Mouse (Mus musculus): ENCODE results near the gene Scfd2.
A peak's percentile ranks its signal among the peaks of the same experiment; 100 is the strongest.

Gene Scfd2

DNA sequence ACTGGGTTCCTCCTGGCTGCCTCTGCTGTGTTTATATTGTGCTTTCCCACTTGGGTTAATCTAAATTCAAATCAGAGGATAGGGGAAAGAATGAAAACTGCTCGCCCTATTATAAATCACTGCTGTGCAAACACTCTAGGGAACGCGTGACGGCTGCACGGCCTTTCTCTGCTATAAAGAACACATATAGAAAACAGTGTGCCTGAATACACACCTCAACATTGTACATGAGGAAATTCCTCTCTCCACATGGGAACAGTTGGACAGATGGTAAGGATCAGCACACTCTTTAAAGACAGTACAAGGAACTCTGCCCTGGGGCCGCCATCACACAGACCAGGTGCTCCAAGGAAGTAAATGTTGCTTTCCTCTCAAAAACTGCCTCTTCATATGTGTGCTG is 166.2 kb downstream of the Scfd2 start:
- no peak for DNase-seq (ENCODE audit: low read depth)

DNA sequence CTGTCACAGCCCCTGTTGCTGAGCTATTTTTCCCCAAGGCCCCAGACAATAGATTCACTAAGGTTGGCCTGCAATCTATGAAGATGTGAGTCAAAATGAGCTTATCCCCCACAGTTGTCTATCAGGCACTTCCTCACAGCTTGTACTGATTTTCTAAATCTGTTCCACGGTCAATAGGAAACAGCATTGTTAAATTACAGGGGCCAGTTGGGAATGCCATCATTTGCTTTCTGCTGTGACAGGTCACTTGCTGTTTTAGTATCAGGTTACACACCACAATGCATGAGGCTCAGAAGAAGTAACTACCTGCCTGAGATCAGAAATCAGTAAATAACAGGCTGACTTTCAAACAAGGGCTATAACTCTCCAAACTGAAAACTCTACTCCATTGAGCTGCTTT is 168.3 kb downstream of the Scfd2 start:
- no peak for DNase-seq (ENCODE audit: low read depth)

DNA sequence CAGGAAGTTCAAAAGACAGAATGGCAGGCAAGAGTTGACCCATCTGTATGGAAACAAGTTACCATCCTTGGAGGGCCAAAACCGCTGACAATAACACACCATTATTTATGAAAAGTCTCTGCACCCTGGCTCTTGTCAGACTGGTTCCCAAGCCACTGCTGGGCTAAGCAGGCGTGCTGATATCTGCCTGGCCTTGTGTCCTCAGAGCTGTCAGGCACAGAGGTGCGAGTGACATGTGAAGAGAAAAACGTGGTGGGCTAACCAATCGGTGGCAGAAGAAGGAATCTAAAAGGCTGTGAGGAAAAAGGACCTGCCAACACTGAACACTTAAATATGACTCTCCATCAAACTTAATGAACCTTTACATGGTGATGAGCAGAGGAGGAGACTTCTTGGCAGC is 170.0 kb downstream of the Scfd2 start:
- DNase-seq (ENCODE audit: low read depth), result no peak

DNA sequence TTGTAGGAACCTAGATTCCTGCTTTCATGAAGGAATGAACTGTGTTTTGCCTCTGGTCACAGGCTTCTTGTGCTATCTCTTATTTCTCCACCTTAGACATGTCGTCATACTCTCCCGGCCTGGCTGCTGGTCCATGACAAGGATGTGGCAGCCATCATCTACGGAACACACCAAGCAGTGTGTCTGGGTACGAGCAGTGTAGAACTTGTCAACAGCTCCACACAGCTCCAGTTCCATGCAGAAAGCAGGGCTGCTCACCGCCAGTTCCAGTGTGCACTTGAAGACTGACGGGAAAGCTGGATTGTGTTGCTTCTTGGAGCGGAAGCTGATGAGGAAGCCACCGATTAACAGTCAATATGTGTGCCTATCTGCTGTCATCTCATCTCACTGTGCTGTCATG is 173.5 kb downstream of the Scfd2 start:
- no peak for DNase-seq (ENCODE audit: low read depth)

DNA sequence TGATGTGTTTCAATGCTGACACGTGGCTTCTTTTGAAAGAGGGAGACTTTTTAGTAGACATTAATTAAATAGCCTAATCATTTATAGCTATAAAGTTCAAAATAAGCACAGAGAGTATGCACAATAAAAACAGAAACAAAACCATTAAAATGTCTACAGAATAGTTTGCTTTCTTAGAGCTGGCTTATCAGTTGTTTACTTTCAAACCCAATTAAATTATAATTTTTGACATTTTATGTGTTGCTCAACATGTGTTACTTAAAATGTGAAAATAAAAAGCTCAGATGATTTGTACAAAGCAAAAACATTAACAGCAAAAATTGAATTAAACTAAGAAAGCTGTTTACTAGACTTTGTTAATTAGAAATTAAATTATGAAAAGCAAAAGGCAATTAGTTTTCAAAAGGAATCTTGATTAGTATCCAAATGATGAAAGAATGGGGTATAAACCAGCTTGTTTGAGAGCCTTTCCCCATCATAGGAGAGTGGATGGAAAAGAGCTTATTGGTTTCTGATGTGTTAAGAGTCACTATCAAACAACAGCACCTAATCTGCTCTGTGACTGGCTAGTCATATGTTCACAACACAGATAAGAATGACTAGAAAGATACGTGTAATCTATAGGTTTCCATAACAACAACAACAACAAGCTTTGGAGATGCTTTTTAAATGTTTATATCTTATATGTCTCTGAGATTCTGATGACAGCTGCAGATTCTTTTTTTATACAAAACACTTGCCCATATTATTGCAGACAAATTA is 176.0 kb downstream of the Scfd2 start:
- DNase-seq (ENCODE audit: low read depth), result no peak

DNA sequence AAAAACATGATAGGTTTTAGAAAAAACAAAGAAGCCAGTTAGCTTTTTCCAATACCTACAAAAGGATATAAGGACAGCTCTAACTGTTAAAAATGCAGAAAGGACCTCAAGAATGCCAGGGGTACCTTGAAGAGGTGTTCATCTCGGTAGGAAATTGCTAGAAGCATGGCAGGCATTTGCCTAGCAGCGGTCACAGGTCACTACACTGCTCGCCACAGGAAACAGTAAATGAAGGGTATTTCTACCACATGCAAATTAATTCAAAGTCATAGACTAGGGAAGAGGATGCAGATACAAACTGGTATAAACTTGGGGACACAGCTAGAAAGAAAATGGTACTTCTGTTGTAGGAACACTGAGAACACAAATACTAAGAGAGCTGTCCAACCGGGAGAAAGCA is 180.7 kb downstream of the Scfd2 start:
- no peak for DNase-seq (ENCODE audit: low read depth)

DNA sequence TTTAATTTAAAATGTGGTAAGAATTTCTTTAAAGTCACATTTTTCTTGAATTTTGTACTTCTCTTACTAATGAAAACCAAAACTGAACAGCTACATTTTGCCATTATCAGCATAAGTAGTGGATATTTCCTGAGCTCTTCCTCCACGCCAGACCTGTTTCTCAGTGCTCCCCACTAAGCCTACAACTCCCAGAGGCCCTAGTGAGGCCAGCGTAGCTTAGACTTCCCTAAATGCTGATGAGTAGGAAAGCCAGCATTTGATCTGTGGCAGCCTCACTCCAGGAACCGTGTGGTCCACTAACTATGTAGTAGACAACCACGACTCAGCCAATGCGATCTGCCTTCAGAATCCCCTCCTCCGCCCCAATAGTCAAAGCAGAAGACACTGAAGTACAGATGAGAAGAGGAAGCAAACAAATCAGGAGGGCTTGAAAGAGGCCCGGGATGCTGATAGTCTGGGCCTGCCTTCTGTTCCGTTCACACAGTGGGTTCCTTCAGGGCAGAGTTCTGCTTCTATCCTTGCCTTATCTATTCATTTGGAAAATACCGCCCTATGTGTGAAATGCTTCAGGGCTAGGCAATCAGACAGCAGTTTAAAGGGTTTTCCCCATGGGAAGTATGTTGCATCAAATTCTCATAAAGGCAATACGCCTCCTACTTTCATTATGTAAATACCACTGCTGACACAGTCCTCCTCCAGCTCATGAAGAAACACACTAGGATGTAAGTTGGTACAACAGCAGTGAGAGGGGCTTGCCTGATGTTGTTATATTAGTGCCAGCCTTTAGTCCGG is 183.3 kb downstream of the Scfd2 start:
- no peak for DNase-seq (ENCODE audit: low read depth)

DNA sequence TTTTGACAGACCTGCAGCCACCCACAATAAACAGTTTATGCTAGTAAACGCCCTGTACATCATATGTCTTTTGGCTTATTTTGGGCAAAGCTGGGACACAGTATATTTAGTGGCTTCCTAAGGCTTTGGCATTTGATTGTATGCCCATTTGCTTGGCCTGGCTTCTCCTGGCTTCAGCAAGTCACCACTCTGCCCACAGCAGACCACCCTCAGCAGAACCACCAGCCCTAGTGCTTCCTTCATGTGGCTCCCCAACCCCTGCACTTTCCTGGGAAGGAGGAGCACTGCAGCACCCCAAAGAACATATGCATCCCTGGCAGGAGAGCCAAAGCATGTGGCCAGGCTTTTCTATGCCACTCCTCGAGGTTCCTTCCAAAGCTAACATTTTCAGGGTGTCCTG is 188.5 kb downstream of the Scfd2 start:
- no peak for DNase-seq (ENCODE audit: low read depth)

DNA sequence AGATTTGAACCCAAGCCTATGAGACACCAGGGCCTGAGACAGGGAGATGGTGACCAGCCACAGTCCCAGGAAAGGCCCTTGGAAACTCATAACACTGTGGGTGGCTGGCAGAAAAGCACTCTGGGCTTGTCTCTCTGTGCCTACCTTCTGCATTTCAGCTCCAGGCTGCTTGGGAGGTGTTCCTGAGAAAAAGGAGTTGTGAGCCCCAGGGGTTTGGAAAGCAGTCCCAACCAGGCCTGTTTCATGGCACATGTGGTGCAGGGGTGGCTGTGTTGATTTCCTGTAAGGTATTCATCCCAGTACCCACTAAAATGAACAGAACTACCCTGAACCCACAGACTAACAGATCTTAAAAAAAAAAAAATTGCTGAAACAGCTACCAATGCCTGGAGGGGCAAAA is 189.0 kb downstream of the Scfd2 start:
- DNase-seq (ENCODE audit: low read depth), result no peak

DNA sequence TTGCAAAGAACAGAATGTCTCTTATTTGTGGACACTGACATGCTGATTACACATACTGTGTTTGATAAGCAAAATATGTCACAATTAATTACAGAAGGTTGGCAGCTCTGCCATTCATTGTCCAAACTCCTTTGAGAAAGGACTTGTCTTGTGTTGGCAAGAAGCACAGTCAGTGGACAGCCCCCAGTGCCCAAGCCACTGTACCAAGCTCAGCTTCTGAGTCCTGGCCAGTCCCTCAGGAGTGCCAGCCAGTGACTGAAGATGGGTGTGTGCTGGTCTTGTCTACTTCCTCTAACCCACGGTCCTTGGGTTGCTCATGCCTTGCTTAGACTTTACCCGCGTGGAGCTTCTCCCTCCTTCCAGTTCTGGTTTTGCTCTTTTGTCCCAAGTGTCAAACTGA is 194.1 kb downstream of the Scfd2 start:
- DNase-seq (ENCODE audit: low read depth), result no peak

DNA sequence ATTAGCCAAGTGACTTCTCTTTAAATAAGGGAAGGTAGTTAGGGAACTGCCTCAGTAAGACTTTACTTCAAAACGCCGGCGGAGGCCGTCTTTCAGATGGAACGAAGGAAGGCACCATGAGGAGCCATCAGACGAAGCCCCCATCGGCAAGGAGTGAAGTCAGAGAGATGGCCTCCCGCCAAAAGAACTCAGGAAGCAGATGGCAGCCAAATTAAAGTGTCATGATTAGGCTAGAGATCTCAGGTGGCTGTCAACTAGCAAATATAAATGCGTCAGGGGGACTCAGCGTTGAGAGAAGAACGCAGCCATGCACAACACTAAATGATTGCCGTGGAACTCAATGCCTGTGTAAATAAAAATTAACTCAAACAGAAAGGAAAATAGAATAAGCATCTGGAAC is 194.8 kb downstream of the Scfd2 start:
- DNase-seq (ENCODE audit: low read depth), result no peak

DNA sequence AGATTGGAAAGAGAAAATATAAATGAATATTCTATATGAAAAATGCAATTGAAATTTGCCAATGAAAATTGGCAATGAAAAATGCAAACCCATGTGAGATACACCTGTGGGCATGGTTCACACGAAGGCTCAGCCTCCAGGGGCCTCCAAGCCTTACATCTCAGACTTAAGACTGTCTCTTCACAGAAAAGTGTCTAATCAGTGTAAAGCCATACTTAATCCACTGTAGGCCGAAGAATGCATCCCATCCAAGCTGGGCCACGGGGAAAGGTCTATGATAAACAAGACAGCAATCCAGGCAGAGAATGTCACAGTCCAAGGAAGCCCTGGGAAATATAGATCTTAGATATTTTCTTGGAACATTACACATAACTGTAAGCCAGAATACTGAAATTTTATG is 198.3 kb downstream of the Scfd2 start:
- DNase-seq (ENCODE audit: low read depth), result no peak

DNA sequence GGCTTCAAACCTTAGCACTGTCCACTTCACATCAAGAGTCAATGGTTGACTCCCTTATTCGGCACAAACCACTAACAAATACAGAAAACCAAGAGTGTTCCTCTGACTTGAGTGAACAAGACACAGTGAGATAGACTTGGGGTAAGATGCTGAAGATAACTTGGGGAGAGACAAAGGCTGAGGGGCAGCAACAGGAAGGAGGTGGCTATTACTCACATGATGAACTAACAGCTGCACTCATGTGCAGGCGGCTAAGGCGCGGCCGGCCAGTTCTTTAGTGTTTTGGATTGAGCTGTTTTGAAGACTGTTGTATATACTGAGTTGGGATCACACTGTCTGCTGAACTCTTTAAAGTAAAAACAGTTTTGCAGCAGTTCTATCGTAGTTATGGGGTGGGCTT is 205.3 kb downstream of the Scfd2 start:
- no peak for DNase-seq (ENCODE audit: low read depth)

DNA sequence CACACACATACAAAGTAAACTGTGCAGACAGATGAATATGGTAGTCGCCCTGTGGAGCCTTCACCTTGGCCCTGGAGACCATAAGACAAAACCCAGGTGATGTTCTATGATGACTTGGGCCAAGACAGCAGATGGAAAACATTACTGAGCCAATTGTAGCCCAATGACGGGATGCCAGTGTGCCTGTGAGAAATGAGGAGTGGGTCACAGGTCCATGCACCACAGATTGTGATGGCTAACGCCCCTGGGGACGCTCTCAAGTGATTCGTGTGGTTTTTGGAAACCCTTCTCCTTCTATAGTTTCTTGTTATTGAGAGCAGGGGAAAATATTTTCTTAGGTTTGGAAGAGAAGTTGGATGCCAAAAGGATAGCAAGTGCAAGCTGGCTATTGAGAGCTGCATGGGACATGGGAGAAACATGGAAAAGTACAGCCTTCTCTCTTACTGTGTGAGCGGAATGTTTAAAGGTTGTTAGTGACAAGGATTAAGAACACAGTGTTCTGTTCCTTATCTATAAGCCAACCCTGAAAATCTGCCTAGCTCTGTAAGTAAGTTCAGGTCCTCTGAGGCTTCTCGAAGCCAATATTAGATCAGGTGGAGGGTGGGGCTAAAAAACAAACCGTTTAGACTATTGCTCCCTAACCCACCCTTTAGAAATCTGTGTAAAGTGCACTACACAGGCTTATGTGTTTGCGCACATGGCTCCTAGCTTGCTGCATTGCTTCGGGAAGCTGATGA is 210.4 kb downstream of the Scfd2 start:
- DNase-seq (ENCODE audit: low read depth), result no peak

DNA sequence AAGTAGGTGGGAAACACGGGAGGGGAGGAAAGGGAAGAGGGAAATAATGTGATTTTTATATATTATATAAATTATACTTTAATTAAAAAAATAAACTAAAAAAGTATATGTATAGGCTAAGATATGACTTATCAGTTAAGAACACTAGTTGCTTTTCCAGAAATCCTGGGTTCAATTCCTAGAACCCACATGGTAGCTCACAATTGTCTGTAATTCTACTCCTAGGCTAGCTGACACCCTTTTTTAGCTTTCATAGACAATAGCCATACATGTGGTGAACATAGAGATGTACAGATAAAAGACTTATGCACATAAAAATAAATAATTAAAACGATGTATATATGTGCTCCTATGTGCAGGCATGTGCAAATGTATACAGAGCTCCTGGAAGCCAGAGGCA is 212.0 kb downstream of the Scfd2 start:
- no peak for DNase-seq (ENCODE audit: low read depth)

DNA sequence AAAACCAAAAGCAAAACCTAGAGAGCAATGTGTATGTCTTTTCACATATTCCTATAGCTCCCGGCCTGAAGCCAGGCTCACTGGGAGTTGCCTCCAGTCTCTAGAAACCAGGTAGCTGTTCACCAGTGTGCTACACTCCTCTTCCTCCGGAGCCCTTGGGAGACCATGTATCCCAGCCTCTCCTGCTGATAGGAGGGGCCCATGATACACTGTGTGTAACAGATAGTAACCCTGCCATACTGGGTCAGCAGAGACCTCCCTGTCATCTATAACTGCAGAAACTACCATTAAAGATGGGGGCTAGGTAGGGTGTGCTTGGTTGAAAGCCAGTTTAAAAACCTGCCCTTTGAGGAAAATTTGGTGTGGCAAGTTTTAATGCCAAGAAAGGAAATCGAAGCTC is 214.4 kb downstream of the Scfd2 start:
- DNase-seq (ENCODE audit: low read depth), result no peak

DNA sequence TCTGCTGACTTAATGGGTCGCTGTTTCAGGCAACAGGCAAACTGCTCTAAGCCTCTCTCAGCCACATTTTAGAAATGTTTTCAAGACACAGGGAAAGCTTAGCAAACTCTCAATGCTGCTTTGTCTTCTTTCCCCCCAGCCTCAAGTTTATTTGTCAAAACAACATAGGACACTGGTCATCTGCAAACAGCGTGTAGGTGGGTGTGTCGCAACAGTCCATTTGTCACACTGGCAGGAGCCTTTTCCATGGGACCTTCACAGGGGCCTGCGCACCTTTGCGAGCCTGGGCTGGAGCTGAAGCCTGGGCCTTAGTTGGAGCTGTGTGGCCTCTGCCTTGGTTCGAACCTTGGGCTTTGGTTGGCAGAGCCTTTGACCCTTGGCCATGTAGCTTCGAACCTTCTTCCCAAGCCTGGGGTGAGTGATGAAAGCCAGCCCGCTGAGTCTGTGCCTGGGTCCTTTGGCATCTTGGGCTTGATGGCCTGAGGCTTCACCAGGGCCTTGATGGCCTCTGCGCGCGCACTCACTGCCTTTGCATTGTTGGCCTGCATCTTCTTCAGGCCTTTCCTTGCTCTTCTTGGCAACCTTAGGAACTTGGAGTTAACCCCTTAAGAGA is 215.1 kb downstream of the Scfd2 start:
- no peak for DNase-seq (ENCODE audit: low read depth)

DNA sequence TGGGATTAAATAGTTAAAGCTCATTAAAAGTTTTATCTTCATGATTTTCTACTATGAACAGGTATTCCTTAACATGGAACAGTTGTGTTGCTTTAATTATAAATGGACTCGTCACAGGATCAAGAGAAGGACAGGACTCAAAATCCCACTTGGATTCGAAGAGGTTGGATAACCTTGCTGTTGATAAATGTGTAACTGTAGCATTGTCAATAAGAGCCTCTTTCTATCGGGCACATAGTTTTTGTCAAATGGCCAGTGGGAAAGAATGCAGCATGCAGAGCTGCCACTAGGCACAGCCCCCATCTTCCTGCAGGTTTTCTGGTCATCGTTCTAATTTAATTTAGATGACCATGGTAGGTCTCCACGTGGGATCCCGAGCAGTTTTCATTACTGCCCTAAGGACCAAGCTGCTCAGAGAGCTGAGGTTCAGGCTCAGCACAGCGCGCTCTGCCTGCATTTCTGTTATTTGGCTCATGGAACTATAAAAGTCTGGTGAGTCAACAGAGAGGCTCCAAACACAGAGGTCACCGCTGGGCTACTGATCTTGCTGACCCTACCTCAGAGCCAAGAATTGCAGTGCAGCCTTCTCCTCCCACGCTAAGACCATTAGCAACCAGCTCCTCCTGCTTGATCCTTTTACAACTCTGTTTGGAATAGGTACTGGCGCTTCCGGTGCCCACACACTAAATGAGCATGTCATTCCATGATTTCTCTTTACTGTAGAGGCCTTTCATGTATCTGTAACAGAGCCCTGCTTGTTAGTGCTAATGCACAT is 215.9 kb downstream of the Scfd2 start:
- DNase-seq (ENCODE audit: low read depth), result peak; percentile 49

DNA sequence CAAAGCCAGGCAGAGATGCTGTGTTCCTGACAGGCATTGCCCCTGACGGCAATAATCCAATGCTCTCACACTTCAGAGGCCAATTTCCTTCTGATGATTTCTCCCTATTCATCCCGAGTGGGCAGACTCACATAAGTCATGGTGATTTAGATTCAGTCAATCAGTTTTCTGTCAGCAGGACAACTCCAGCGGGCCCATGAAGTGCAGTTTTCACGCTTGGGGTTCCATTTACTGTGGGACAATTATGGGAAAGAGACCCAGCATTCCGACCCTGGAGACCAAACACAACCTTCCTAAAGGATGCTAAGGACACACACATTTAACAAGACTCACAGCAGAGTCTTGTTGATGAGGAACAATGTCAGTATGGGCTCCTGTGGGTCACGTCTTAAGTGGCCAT is 217.1 kb downstream of the Scfd2 start:
- no peak for DNase-seq (ENCODE audit: low read depth)

DNA sequence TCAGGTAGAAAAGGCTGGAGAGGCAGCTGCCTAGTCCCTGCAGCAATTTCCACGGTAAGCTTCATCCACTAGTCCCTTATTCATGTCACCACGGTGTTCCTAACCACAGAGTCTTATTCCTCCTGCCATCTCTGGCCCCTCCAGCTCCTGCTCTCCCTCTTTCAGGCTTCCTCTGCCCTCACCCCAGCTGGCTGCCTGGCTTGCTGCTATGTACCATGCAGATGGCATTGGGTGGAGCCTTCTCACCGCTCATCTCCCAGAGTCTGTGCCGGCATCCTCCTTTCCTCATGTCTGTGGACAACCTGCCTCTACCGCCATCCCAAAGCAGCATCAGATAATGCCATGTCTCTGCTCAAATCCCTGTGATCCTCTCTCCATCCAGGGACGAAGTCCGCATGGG is 218.0 kb downstream of the Scfd2 start:
- no peak for DNase-seq (ENCODE audit: low read depth)

DNA sequence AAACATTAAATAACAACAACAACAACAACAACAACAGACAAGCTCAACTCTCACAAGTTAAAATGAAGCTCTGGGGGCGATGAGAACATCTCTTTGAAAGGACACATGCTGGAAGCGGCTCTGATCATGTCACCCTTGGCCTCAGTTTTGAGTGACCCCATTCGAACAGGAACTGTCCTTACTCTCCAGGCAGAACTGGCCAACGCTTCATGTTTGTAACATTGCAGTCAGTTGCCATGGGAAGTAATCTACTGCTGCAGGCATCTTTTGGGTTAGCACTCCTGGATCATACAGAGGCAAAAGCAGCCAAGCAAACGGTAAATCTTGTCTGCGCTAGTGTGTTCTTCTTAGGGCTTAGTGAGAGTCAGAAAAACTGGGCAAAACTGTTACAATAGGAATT is 219.7 kb downstream of the Scfd2 start:
- DNase-seq (ENCODE audit: low read depth), result no peak
